25 mouse cellular contexts compared by ENCODE assay signal in the genomic region with DNA sequence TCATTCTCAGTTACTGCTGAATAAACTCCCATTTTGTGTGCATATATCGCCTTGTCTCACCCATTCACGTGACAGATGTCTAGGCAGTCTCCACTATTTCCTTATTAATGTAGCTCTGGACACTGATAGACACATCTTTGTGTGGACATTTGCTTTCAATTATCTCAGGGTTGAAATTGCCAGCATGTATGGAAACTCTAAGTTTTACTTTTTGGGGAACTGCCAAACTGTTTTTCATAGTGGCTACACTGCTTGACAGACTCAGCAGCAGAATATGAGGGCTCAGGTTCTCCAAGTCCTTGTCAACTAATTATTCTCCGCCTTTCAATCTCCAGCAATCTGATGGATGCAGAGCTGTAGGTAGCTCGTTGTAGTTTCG.
A peak's percentile ranks its signal among the peaks of the same experiment; 100 is the strongest.
DNase-seq lines count a peak whose midpoint lies in the region; ATAC-seq and TF ChIP-seq lines count a peak whose summit lies in the region.
"Had no signal": no experiment of that assay in that cellular context is flagged by ENCODE, and none has a peak within 500 bp of the region (broad histone marks: within the 10 kb centered on the region; RNA-seq: fewer than 3 reads in every experiment).

No protein-coding gene starts in this region.

- H3K9ac ChIP-seq in embryonic facial prominence, embryonic 12.5 days: no peak overlapping the region
- no peak overlapping the region for H3K9ac ChIP-seq in liver, embryonic 13.5 days
- no peak overlapping the region for H3K9ac ChIP-seq in liver, embryonic 11.5 days (ENCODE audit: low read depth, low read length)
- H3K9ac ChIP-seq in stomach, embryonic 16.5 days (ENCODE audit: low read length): no peak overlapping the region
- H3K9ac ChIP-seq in forebrain, embryonic 14.5 days (ENCODE audit: low read length): no peak overlapping the region
- H3K9ac ChIP-seq: intestine, embryonic 15.5 days; limb, embryonic 13.5 days had no signal

- no peak overlapping the region for H3K4me3 ChIP-seq in embryonic facial prominence, embryonic 12.5 days
- no peak overlapping the region for H3K4me3 ChIP-seq in embryonic facial prominence, embryonic 10.5 days
- H3K4me3 ChIP-seq in liver, embryonic 13.5 days (replicated peaks): no peak overlapping the region
- no peak overlapping the region for H3K4me3 ChIP-seq in liver, embryonic 11.5 days (ENCODE audit: low read depth, low read length)
- no peak overlapping the region for H3K4me3 ChIP-seq in embryonic fibroblast, embryonic 13.5 days (ENCODE audit: insufficient read depth, low read length)
- H3K4me3 ChIP-seq in stomach, embryonic 16.5 days (replicated peaks; ENCODE audit: low read length): no peak overlapping the region
- no peak overlapping the region for H3K4me3 ChIP-seq in forebrain, embryonic 14.5 days (ENCODE audit: low read depth, low read length)
- H3K4me3 ChIP-seq: forebrain, embryonic 10.5 days; gastrocnemius, adult 2 months; intestine, embryonic 15.5 days; layer of hippocampus, adult 2 months; left cerebral cortex, adult 2 months; limb, embryonic 13.5 days had no signal

- peaks cover 17% of the 10 kb centered on the region; the same call in 1 of the 2 replicates for H3K4me1 ChIP-seq in embryonic facial prominence, embryonic 12.5 days
- peaks cover 19% of the 10 kb centered on the region for H3K4me1 ChIP-seq in embryonic facial prominence, embryonic 10.5 days
- peaks cover 12% of the 10 kb centered on the region; the same call in 1 of the 2 replicates for H3K4me1 ChIP-seq in liver, embryonic 13.5 days (replicated peaks)
- H3K4me1 ChIP-seq in liver, embryonic 11.5 days (replicated peaks; ENCODE audit: control insufficient read depth, insufficient read depth, low read length): peaks cover 3% of the 10 kb centered on the region; the same call in 1 of the 2 replicates
- H3K4me1 ChIP-seq in embryonic fibroblast, embryonic 13.5 days (ENCODE audit: control insufficient read depth, insufficient read depth, low read length): peaks cover 25% of the 10 kb centered on the region
- peaks cover 21% of the 10 kb centered on the region; the same call in 1 of the 2 replicates for H3K4me1 ChIP-seq in stomach, embryonic 16.5 days (ENCODE audit: control insufficient read depth, insufficient read depth, low read length)
- H3K4me1 ChIP-seq in forebrain, embryonic 14.5 days (ENCODE audit: control insufficient read depth, insufficient read depth, low read length): no peaks in the 10 kb centered on the region

- no peak overlapping the region for H3K4me2 ChIP-seq in embryonic facial prominence, embryonic 12.5 days (replicated peaks)
- no peak overlapping the region for H3K4me2 ChIP-seq in liver, embryonic 13.5 days
- H3K4me2 ChIP-seq in liver, embryonic 11.5 days: no peak overlapping the region
- H3K4me2 ChIP-seq in stomach, embryonic 16.5 days (ENCODE audit: low read depth, low read length): no peak overlapping the region
- H3K4me2 ChIP-seq in forebrain, embryonic 14.5 days (ENCODE audit: low read length): no peak overlapping the region
- H3K4me2 ChIP-seq: intestine, embryonic 15.5 days; limb, embryonic 13.5 days; midbrain, embryonic 11.5 days had no signal

- TF ChIP-seq CTCF in embryonic fibroblast, embryonic 13.5 days (IDR thresholded peaks at IDR 0.05; ENCODE audit: borderline replicate concordance, insufficient read depth, low read length): no peak

- 71% methylated on average over 5 of the region's 5 CpGs for WGBS in embryonic facial prominence, embryonic 12.5 days
- 83% methylated on average over 5 of the region's 5 CpGs for WGBS in embryonic facial prominence, embryonic 10.5 days
- WGBS in liver, embryonic 13.5 days (ENCODE audit: insufficient replicate concordance): 58% methylated on average over 5 of the region's 5 CpGs
- 82% methylated on average over 5 of the region's 5 CpGs for WGBS in liver, embryonic 11.5 days
- WGBS in stomach, embryonic 16.5 days: 86% methylated on average over 5 of the region's 5 CpGs
- 88% methylated on average over 5 of the region's 5 CpGs for WGBS in forebrain, embryonic 14.5 days

- ATAC-seq in embryonic facial prominence, embryonic 12.5 days (ENCODE audit: insufficient number of reproducible peaks, insufficient read depth, low FRiP score, low TSS enrichment): peak; percentile 52; the same call in 1 of the 2 replicates
- no peak for ATAC-seq in liver, embryonic 13.5 days (ENCODE audit: low read depth)
- ATAC-seq in liver, embryonic 11.5 days (replicated peaks; ENCODE audit: low FRiP score): no peak
- no peak for ATAC-seq in stomach, embryonic 16.5 days (ENCODE audit: insufficient read depth, low FRiP score)
- no peak for ATAC-seq in forebrain, embryonic 14.5 days
- no peak for ATAC-seq in megakaryocyte-erythroid progenitor cell, adult 5-6 weeks (replicated peaks; ENCODE audit: low FRiP score, low TSS enrichment, poor library complexity, severe bottlenecking)
- ATAC-seq: forebrain, embryonic 16.5 days; hindbrain, embryonic 16.5 days; midbrain, embryonic 16.5 days had no signal

- H3K36me3 ChIP-seq in embryonic facial prominence, embryonic 12.5 days: no peaks in the 10 kb centered on the region
- H3K36me3 ChIP-seq in embryonic facial prominence, embryonic 10.5 days (replicated peaks): no peaks in the 10 kb centered on the region
- no peaks in the 10 kb centered on the region for H3K36me3 ChIP-seq in liver, embryonic 13.5 days
- H3K36me3 ChIP-seq in liver, embryonic 11.5 days (ENCODE audit: control insufficient read depth, insufficient read depth, low read length): no peaks in the 10 kb centered on the region
- H3K36me3 ChIP-seq in stomach, embryonic 16.5 days (ENCODE audit: control insufficient read depth, insufficient read depth, low read length): no peaks in the 10 kb centered on the region
- H3K36me3 ChIP-seq in forebrain, embryonic 14.5 days (ENCODE audit: control insufficient read depth, insufficient read depth, low read length): no peaks in the 10 kb centered on the region
- H3K36me3 ChIP-seq: forebrain, embryonic 10.5 days; intestine, embryonic 15.5 days; limb, embryonic 13.5 days had no signal

- no peaks in the 10 kb centered on the region for H3K27me3 ChIP-seq in embryonic facial prominence, embryonic 12.5 days
- H3K27me3 ChIP-seq in embryonic facial prominence, embryonic 10.5 days (replicated peaks; ENCODE audit: low read depth, poor library complexity, severe bottlenecking): no peaks in the 10 kb centered on the region
- no peaks in the 10 kb centered on the region for H3K27me3 ChIP-seq in liver, embryonic 13.5 days
- H3K27me3 ChIP-seq in liver, embryonic 11.5 days (replicated peaks; ENCODE audit: control insufficient read depth, insufficient read depth, low read length): no peaks in the 10 kb centered on the region
- no peaks in the 10 kb centered on the region for H3K27me3 ChIP-seq in stomach, embryonic 16.5 days (ENCODE audit: control insufficient read depth, insufficient read depth, low read length)
- H3K27me3 ChIP-seq in forebrain, embryonic 14.5 days (replicated peaks; ENCODE audit: control insufficient read depth, insufficient read depth, low read length): no peaks in the 10 kb centered on the region
- H3K27me3 ChIP-seq: intestine, embryonic 15.5 days; limb, embryonic 13.5 days had no signal

- H3K27ac ChIP-seq in embryonic facial prominence, embryonic 12.5 days: no peak overlapping the region
- H3K27ac ChIP-seq in embryonic facial prominence, embryonic 10.5 days (replicated peaks): no peak overlapping the region
- H3K27ac ChIP-seq in liver, embryonic 13.5 days: 0 out of 2 replicates have a peak overlapping the region, but pooled peaks have one; percentile 6
- H3K27ac ChIP-seq in liver, embryonic 11.5 days (ENCODE audit: low read depth, low read length): no peak overlapping the region; the same call in 1 of the 2 replicates
- peak overlapping the region; percentile 89 for H3K27ac ChIP-seq in embryonic fibroblast, embryonic 13.5 days (ENCODE audit: insufficient read depth, low read length)
- H3K27ac ChIP-seq in stomach, embryonic 16.5 days (ENCODE audit: low read length): peak overlapping the region; percentile 77; the same call in 1 of the 2 replicates
- no peak overlapping the region for H3K27ac ChIP-seq in forebrain, embryonic 14.5 days (ENCODE audit: low read depth, low read length)
- H3K27ac ChIP-seq: forebrain, embryonic 10.5 days; gastrocnemius, adult 2 months; intestine, embryonic 15.5 days; layer of hippocampus, adult 2 months; left cerebral cortex, adult 2 months; limb, embryonic 13.5 days had no signal

- TF ChIP-seq POLR2A in embryonic fibroblast, embryonic 13.5 days (IDR thresholded peaks at IDR 0.05; ENCODE audit: low read depth, low read length): no peak

- no peak for DNase-seq in embryonic facial prominence, embryonic 10.5 days (ENCODE audit: low spot score)
- no peak for DNase-seq in liver, embryonic 13.5 days
- DNase-seq in liver, embryonic 11.5 days (ENCODE audit: low spot score): no peak
- no peak for DNase-seq in forebrain, embryonic 14.5 days (ENCODE audit: low spot score)
- DNase-seq: cerebellum, adult 11-12 months; cerebellum, adult 9-11 months; embryo, embryonic 11 days; gastrocnemius, adult 2 months; kidney, adult 2 months; right cerebral cortex, adult 18-20 months; spleen, adult 18-20 months; thymus, postnatal 4 days had no signal

- H3K9me3 ChIP-seq in embryonic facial prominence, embryonic 12.5 days: no peaks in the 10 kb centered on the region
- H3K9me3 ChIP-seq in embryonic facial prominence, embryonic 10.5 days: no peaks in the 10 kb centered on the region
- no peaks in the 10 kb centered on the region for H3K9me3 ChIP-seq in liver, embryonic 13.5 days (replicated peaks)
- no peaks in the 10 kb centered on the region for H3K9me3 ChIP-seq in liver, embryonic 11.5 days (ENCODE audit: control insufficient read depth, low read length)
- H3K9me3 ChIP-seq in stomach, embryonic 16.5 days (replicated peaks; ENCODE audit: control insufficient read depth, low read length): no peaks in the 10 kb centered on the region
- no peaks in the 10 kb centered on the region for H3K9me3 ChIP-seq in forebrain, embryonic 14.5 days (replicated peaks; ENCODE audit: control insufficient read depth, low read length)
- H3K9me3 ChIP-seq: forebrain, embryonic 10.5 days; intestine, embryonic 15.5 days; limb, embryonic 13.5 days had no signal

Comparison
In these comparisons a context has a peak if more than half of its experiments do, and no peak if none do; other contexts are left out.
1. H3K27ac ChIP-seq: peak in liver, embryonic 13.5 days (single experiment), embryonic fibroblast, embryonic 13.5 days (single experiment) and stomach, embryonic 16.5 days (single experiment); none in embryonic facial prominence, embryonic 12.5 days (single experiment), embryonic facial prominence, embryonic 10.5 days (single experiment), liver, embryonic 11.5 days (single experiment) and forebrain, embryonic 14.5 days (single experiment).